Mouse (Mus musculus) testis, adult 2 months (tissue): ENCODE measurements around the gene Plk2.

Experiments
- CTCF ChIP-seq: fragments of 200-500 bp; IDR thresholded peaks from 2 replicates; pipeline ENCODE4 v1.5.1; 2012; ENCODE audit warnings: low read depth, mild to moderate bottlenecking, inconsistent platforms, low read length, moderate library complexity; ENCODE audit not compliant: control insufficient read depth, insufficient read depth, insufficient replicate concordance
- POLR2A ChIP-seq: fragments of 200-500 bp; IDR thresholded peaks from 2 replicates; pipeline ENCODE4 v1.6.1; 2012; ENCODE audit warnings: low read depth, mild to moderate bottlenecking, inconsistent platforms, low read length, moderate library complexity; ENCODE audit not compliant: control insufficient read depth

GRCm38 (mm10) chr13:110432613-110433012 is 37.8 kb downstream of the Plk2 start:
- no peak for TF ChIP-seq CTCF
- TF ChIP-seq POLR2A: no peak
